Mouse (Mus musculus) liver, embryonic 11.5 days (tissue): ENCODE measurements around the gene Jagn1. TPM values are rescaled to one million over a fixed set of nuclear protein-coding genes. Genes with fewer than 3 reads are reported as not detected.

Experiments used
- ATAC-seq: fragments of 200-750 bp; cut with Nextera tagmentation; replicated peaks from 2 replicates; pipeline ENCODE4 v1.8.0; 2017; ENCODE audit warnings: moderate number of reproducible peaks, mild to moderate bottlenecking, moderate TSS enrichment, moderate library complexity; ENCODE audit not compliant: low FRiP score
- DNase-seq: peaks from one replicate; pipeline ENCODE4 v3.0.0-alpha.2; 2017; ENCODE audit warnings: low spot score
- H3K27ac ChIP-seq: fragments of 300-500 bp; sonication (generic); 2 replicates; pipeline ENCODE4 v1.5.1; 2014; ENCODE audit warnings: mild to moderate bottlenecking, low read depth, low read length, control low read depth
- H3K27me3 ChIP-seq: fragments of 300-500 bp; sonication (generic); replicated peaks from 2 replicates; pipeline ENCODE4 v1.6.1; 2014; ENCODE audit warnings: low read length, mixed read lengths; ENCODE audit not compliant: control insufficient read depth, insufficient read depth
- H3K36me3 ChIP-seq: fragments of 300-500 bp; sonication (generic); 2 replicates; pipeline ENCODE4 v1.6.1; 2014; ENCODE audit warnings: mild to moderate bottlenecking, low read length, moderate library complexity, mixed read lengths; ENCODE audit not compliant: control insufficient read depth, insufficient read depth
- H3K4me1 ChIP-seq: fragments of 300-500 bp; sonication (generic); replicated peaks from 2 replicates; pipeline ENCODE4 v1.6.1; 2014; ENCODE audit warnings: low read length, mixed read lengths; ENCODE audit not compliant: control insufficient read depth, insufficient read depth
- H3K4me2 ChIP-seq: fragments of 300-500 bp; sonication (generic); 2 replicates; pipeline ENCODE4 v1.6.1; 2014; ENCODE audit warnings: mild to moderate bottlenecking, control low read depth, moderate library complexity
- H3K4me3 ChIP-seq: fragments of 300-500 bp; sonication (generic); 2 replicates; pipeline ENCODE4 v1.5.1; 2014; ENCODE audit warnings: low read depth, low read length, control low read depth
- H3K9ac ChIP-seq: fragments of 300-500 bp; sonication (generic); 2 replicates; pipeline ENCODE4 v1.6.1; 2014; ENCODE audit warnings: low read depth, low read length, control low read depth
- H3K9me3 ChIP-seq: fragments of 300-500 bp; sonication (generic); 2 replicates; pipeline ENCODE4 v1.6.1; 2016; ENCODE audit warnings: low read length, inconsistent platforms, mixed read lengths; ENCODE audit not compliant: control insufficient read depth
- WGBS: fragments of 180-500 bp; shearing (Covaris S2); extraction: QIAGEN DNeasy Blood & Tissue Kit; methylation state at CpG from one replicate; pipeline ENCODE4 v1.1.7; 2014; 5-methylcytosine and 5-hydroxymethylcytosine counted together
- microRNA-seq: library from miRNA; unstranded; fragments of <30 nt; microRNA quantifications from one replicate; pipeline ENCODE4, GENCODE M21; 2017; ENCODE audit warnings: borderline number of aligned reads
- polyA plus RNA-seq: library from polyadenylated mRNA; unstranded; fragments of >200 nt; fragmentation: Nextera tagmentation; extraction: Ambion mirVana; gene quantifications from 2 replicates; pipeline ENCODE4 v1.2.1, GENCODE M21; 2014

Jagn1 gene
- polyA plus RNA-seq, 1 experiment from 2014 or later = 72.1 TPM

- Histone ChIP-seq H3K27ac (no peak overlapping the region), H3K4me1 (peaks cover 17% of the 10 kb centered on the region), H3K4me3 (no peak overlapping the region), H3K27me3 (peaks cover 3% of the 10 kb centered on the region; the same call in 1 of the 2 replicates), H3K36me3 (peaks cover 6% of the 10 kb centered on the region), H3K4me2 (no peak overlapping the region), H3K9me3 (no peaks in the 10 kb centered on the region), H3K9ac (no peak overlapping the region)
- no peak for DNase-seq
- WGBS = 54% methylated on average over 7 of the region's 7 CpGs
- ATAC-seq = no peak
Measured at GRCm38 (mm10) chr6:113487125-113487576, 44.8 kb downstream of the Jagn1 start.

DNA sequence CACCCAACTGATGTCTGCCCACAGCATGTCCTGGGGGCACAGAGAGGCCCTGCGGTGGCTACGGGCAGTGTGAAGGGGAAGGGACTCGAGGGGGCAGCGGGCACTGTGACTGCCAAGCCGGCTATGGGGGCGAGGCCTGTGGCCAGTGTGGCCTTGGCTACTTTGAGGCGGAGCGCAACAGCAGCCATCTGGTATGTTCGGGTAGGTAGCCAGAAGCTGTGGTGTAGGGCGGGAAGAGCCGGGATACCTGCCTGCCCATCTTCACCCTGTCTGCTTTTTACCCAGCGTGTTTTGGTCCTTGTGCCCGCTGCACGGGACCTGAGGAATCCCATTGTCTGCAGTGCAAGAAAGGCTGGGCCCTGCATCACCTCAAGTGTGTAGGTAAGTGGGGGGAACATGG is 47.0 kb downstream of the Jagn1 start:
- Histone ChIP-seq H3K4me2 (no peak overlapping the region), H3K4me1 (peaks cover 14% of the 10 kb centered on the region), H3K9ac (no peak overlapping the region), H3K4me3 (no peak overlapping the region), H3K27me3 (peaks cover under 1% of the 10 kb centered on the region; the same call in 1 of the 2 replicates), H3K36me3 (peaks cover 7% of the 10 kb centered on the region), H3K9me3 (no peaks in the 10 kb centered on the region), H3K27ac (no peak overlapping the region)
- no peak for DNase-seq
- no peak for ATAC-seq
- WGBS = 93% methylated on average over 14 of the region's 14 CpGs

GRCm38 (mm10) chr6:113492101-113492864 is 49.9 kb downstream of the Jagn1 start:
- peaks cover 7% of the 10 kb centered on the region for H3K36me3 ChIP-seq

GRCm38 (mm10) chr6:113494258-113494788 is 52.0 kb downstream of the Jagn1 start:
- ATAC-seq (peak; percentile 80), DNase-seq (peak; percentile 77)
- Histone ChIP-seq H3K4me1 (peaks cover 9% of the 10 kb centered on the region; the same call in 1 of the 2 replicates), H3K36me3 (peaks cover 4% of the 10 kb centered on the region), H3K27ac (no peak overlapping the region), H3K4me2 (peak overlapping the region; percentile 71), H3K9ac (peak overlapping the region; percentile 54), H3K9me3 (no peaks in the 10 kb centered on the region), H3K27me3 (peaks cover 38% of the 10 kb centered on the region), H3K4me3 (peak overlapping the region; percentile 51)
- WGBS = 1% methylated on average over 54 of the region's 54 CpGs

More at GRCm38 (mm10) chr6:113492101-113492864, 49.9 kb downstream of the Jagn1 start:
- no peak overlapping the region for H3K4me3 ChIP-seq
- no peaks in the 10 kb centered on the region for H3K9me3 ChIP-seq
- peaks cover 29% of the 10 kb centered on the region for H3K27me3 ChIP-seq
- 73% methylated on average over 24 of the region's 24 CpGs for WGBS
- no peak overlapping the region for H3K4me2 ChIP-seq
- no peak overlapping the region for H3K27ac ChIP-seq
- peaks cover 16% of the 10 kb centered on the region for H3K4me1 ChIP-seq
- H3K9ac ChIP-seq = no peak overlapping the region
- no peak for ATAC-seq
- no peak for DNase-seq

GRCm38 (mm10) chr6:113495071-113495675 is 52.8 kb downstream of the Jagn1 start:
- WGBS = 26% methylated on average over 28 of the region's 28 CpGs
- peak overlapping the region; percentile 51 for H3K4me3 ChIP-seq

More at GRCm38 (mm10) chr6:113495071-113495675, 52.8 kb downstream of the Jagn1 start:
- Histone ChIP-seq H3K4me1 (peaks cover 9% of the 10 kb centered on the region; the same call in 1 of the 2 replicates), H3K4me2 (peak overlapping the region; percentile 71), H3K9ac (peak overlapping the region; percentile 54), H3K27me3 (peaks cover 45% of the 10 kb centered on the region), H3K9me3 (no peaks in the 10 kb centered on the region), H3K36me3 (peaks cover 3% of the 10 kb centered on the region; the same call in 1 of the 2 replicates), H3K27ac (no peak overlapping the region)
- ATAC-seq (peak; percentile 6; the same call in 1 of the 2 replicates), DNase-seq (no peak)

Small RNA genes within 50 kb of the gene (microRNA-seq; reads per million reads assigned to microRNA genes)
- gene Gm24387 = not detected

Other genes with a start within 250 kb of the Jagn1 start
- 0.81 and 1.0 TPM in 2 replicates for gene Lhfpl4, start 247.2 kb upstream of the Jagn1 start, polyA plus RNA-seq
- 29.9 and 30.7 TPM in 2 replicates for gene Mtmr14, start 204.7 kb upstream of the Jagn1 start, polyA plus RNA-seq
- 0.07 TPM in 1 of 2 replicates, not detected in the other for gene Cpne9, start 160.3 kb upstream of the Jagn1 start, polyA plus RNA-seq
- gene Brpf1, start 135.4 kb upstream of the Jagn1 start, polyA plus RNA-seq = 22.0 and 23.3 TPM in 2 replicates
- gene Ogg1, start 115.6 kb upstream of the Jagn1 start, polyA plus RNA-seq = 12.7 and 15.1 TPM in 2 replicates
- 48.5 and 49.1 TPM in 2 replicates for gene Camk1, start 98.6 kb upstream of the Jagn1 start, polyA plus RNA-seq
- gene Tada3, start 64.7 kb upstream of the Jagn1 start, polyA plus RNA-seq = 43.8 and 49.7 TPM in 2 replicates
- 239 and 241 TPM in 2 replicates for gene Arpc4, start 64.5 kb upstream of the Jagn1 start, polyA plus RNA-seq
- 1.6 and 2.4 TPM in 2 replicates for gene Ttll3, start 53.3 kb upstream of the Jagn1 start, polyA plus RNA-seq
- 27.4 and 32.1 TPM in 2 replicates for gene Rpusd3, start 23.2 kb upstream of the Jagn1 start, polyA plus RNA-seq
- 0.26 TPM in 1 of 2 replicates, not detected in the other for gene Cidec, start 6.8 kb upstream of the Jagn1 start, polyA plus RNA-seq
- 0.74 and 1.5 TPM in 2 replicates for gene Il17re, start 15.9 kb downstream of the Jagn1 start, polyA plus RNA-seq
- gene Il17rc, start 28.9 kb downstream of the Jagn1 start, polyA plus RNA-seq = 4.6 and 5.3 TPM in 2 replicates
- gene Creld1, start 40.7 kb downstream of the Jagn1 start, polyA plus RNA-seq = 17.5 and 18.5 TPM in 2 replicates
- gene Prrt3, start 59.4 kb downstream of the Jagn1 start, polyA plus RNA-seq = 0.16 TPM in 2 replicates
- gene Emc3, start 89.1 kb downstream of the Jagn1 start, polyA plus RNA-seq = 70.8 and 75.8 TPM in 2 replicates
- 19.1 and 22.7 TPM in 2 replicates for gene Fancd2, start 89.1 kb downstream of the Jagn1 start, polyA plus RNA-seq
- gene Fancd2os, start 158.1 kb downstream of the Jagn1 start, polyA plus RNA-seq = 0.18 TPM in 2 replicates
- gene Brk1, start 162.2 kb downstream of the Jagn1 start, polyA plus RNA-seq = 166 and 173 TPM in 2 replicates
- gene Vhl, start 181.4 kb downstream of the Jagn1 start, polyA plus RNA-seq = 24.8 and 29.5 TPM in 2 replicates
- 14.1 and 14.8 TPM in 2 replicates for gene Irak2, start 195.9 kb downstream of the Jagn1 start, polyA plus RNA-seq